Mouse (Mus musculus): ENCODE measurements around the gene Kcnk10.

The Kcnk10 gene

DNA sequence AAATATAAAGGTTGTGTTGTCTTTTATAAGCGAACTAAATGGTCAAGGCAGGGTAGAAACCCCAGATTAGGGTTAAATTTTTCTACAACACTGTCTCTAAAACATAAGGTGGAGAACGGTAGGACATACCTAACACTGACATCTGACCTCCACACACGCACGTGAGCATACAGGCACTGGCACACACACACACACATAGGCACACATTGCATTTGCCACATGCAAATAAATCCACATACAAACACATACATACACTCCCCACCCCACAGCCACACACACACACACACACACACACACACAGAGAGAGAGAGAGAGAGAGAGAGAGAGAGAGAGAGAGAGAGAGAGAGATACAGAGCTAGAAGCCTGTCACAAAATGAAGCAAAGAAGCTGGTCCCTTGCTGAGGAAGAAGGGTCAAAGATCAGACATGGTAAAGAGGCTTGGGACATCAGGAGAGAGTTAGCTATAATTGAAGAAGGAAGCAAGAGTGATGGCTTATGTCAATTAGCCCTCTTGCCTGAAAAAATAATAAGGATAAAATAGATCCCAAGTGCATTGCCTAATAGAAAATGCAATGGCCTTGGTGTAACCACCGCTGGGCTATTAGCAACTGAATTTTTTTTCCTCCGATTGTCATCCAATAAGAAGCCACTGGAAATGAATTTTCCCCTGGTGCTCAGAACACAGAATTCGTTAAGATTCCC lies 58.1 kb downstream of the Kcnk10 start:
- no peak for DNase-seq (ENCODE audit: low read depth, low spot score)

DNA sequence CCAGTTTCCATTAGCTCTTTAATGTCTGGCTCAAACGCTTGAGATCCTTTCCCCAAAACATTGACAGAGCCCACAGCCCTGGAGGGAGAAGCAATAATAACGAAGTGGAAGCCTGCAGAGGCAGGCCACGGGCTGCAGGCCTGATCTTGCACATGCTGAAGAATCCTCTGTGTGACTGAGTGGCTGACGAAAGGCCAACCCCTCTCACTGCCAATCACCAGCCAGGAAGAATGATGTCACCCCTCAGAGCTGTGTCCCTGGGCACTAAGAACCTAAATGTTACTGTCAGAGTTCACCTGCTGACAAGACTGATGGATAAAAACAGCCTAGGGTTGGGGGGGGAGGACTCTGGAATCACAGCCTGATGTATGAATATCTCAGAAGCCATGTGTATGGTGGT lies 72.5 kb downstream of the Kcnk10 start:
- no peak for DNase-seq (ENCODE audit: low read depth, low spot score)

DNA sequence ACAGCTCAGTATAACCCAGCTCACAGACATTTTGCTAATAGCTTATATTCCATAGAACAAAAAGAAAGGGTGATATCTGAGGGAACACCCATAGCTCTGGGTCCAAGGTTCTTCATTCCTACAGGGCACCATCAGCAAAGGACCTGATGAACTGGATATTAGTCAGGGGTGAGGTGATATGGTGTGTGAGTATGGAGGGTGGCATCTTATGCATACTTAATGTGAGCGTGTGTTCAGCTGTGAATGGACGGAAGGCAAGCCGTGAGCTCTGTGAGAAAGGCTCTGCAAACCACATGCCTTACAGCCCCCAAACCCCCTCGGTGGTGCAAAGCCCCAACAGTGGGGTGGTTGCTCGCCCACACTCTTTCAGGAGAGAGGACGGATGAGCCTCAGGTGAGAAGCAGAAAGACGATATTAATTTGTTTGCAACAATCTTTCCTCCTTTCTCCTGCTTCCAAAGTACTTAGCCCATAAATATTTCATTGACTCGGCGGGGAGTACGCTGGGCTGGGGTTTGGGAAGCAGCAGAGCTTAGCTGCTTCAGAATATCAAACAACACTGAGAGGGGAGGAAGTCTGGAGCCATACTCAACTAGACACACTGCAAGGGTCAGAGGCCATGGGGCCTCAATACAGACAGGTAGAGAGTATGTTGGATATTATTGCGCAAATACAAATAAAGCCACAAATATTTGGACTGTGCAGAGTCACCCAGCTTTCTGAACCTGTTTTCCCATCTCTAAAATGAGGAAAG lies 76.4 kb downstream of the Kcnk10 start:
- no peak for DNase-seq (ENCODE audit: low read depth, low spot score)

DNA sequence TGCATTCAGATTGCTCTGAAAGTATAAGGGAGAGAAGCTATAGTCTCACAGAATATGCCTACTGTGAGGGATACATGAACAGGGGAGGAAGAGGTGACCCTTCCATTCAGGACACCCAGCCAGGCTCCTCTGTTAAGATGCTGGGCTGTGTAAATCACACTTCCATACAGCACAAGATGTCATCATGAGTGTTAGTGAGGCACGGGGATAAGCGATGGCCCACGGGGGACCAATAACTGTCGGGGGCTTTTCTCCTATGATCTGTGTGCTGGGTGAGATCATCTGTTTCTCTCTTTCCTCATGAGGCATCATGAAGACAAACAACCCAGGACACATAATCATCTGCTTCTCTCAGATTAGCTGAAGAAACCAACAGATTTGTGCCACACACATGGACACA lies 77.1 kb downstream of the Kcnk10 start:
- no peak for DNase-seq (ENCODE audit: low read depth, low spot score)

DNA sequence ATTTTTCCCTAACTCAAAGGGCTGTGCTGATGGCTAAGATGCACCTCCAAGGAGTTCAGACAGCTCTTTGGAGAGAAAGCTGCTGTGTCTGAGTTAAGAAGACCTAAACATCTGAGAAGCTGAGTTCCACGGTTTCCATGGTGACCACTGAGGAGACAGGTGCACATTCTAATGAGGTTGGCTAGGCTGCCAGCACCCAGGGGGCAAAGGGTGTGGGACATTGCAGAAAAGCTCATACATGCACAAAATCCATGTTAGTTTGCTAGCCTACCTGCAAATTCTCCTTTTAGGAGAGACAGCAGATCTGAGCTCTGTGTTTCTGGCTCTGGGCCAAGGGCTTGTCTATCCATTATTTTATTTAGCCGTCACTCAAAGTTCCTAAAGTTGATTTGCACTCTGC lies 96.7 kb downstream of the Kcnk10 start:
- DNase-seq (ENCODE audit: low read depth, low spot score), result peak; percentile 17

DNA sequence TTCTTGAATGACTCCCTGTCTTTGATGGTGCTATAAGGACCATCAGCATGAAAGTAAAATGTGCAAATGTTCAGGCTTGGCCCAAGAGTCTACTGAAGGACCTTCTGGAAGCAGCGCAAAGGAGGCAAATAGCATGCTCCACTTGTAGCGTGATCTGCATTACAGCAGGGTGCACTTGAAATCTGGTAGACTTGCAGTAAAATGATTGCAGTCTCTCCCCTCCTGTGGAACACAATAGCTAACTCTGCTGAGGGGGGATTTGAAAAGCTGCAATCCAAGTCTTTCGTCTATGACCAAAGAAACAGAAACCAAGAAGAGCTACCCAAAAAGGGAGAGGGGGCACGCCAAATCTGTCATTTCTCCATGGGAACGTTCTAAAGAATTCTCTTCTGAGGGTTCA lies 97.1 kb downstream of the Kcnk10 start:
- no peak for DNase-seq (ENCODE audit: low read depth, low spot score)

DNA sequence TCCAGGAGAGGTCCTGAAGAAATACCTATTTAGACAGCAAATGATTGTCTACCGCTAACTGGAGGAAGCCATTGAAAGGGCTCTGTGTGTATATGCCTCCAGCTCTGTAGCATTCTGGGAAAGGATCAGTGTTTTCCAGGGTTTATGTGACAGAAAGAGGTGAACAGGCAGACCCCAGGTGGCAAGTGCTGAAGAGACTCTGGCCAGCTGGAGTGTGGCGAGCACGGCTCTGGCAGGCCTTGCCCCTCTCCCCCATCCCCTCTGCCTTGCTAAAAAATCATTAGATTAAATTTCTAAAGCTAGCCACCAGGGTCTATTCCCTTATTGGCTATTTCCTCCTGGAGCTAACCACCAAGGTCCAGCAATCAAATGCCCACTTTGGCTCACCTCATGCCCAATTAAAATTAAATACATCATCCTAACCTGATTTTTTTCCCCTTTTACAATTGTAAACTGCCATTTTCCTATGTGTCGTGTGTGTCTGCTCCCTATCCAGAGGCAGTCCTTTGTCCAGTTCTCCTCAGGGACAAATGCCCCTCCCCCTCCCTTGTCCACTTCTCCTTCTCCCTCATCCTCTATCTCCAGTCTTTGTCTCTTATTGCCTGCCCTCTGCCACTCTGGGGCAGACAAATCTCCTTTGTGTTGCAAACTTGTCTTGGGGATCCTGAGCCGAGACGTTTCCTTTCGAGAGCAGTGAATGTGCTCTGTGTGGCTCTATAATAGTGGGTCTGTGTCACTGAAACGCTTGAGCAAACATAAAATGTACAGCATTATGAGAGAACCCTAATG lies 100.2 kb downstream of the Kcnk10 start:
- DNase-seq (ENCODE audit: low read depth, low spot score), result no peak

DNA sequence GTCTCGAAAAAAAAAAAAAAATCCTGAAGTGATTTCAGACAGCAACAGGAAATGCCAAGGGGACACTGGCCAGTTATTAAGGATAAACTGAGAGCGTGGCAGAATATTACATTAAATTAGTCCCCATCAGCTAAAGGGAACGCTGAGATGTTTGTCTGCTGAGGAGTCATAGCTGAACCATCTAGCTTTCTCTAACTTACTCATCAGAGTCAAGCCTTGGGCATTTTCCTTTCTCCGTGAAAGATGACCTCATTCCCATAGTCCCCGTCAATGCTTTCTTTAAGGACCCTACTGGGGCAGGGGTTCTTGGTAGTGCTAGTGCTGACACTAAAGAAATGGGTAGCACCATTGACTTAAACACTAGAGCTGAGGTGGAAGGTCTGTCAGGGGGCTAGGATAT lies 106.9 kb downstream of the Kcnk10 start:
- DNase-seq (ENCODE audit: low read depth, low spot score), result no peak

DNA sequence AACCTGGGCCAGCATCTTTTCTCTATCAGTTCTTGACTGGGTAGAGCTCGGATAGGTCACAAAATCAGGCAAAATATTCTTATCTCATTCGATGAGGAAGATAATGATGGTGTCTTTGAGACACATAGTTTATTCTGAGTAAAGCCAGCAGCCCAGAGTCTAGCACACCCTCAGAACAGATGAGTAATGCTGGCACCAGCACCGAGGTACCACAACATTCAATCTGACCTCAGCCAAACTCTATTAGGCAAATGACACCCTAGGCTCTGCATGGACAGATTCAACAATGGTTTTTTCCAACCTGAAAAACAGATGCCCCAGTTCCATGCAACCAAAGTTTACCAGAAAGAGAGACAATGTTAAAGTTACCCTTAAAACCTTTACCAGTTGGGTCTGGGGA lies 108.0 kb downstream of the Kcnk10 start:
- DNase-seq (ENCODE audit: low read depth, low spot score), result no peak

DNA sequence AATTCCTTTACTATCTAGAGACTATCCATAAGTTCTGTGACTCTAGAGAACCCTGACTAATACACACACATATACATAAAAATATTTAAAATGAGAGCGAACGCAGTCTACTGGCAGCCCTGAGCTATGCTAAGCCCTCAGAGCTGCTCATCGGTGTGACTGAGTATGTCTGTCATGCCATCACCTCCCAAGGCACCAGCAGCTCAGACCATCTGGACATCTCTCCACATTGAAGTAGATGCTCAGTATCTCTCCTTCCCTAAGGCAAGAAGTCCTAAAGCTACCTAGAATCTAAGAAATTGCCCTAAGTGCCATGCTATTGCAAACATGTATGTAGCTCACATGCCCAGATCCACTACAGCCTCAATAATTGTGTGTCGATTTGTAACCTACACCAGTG lies 110.3 kb downstream of the Kcnk10 start:
- DNase-seq (ENCODE audit: low read depth, low spot score), result no peak

DNA sequence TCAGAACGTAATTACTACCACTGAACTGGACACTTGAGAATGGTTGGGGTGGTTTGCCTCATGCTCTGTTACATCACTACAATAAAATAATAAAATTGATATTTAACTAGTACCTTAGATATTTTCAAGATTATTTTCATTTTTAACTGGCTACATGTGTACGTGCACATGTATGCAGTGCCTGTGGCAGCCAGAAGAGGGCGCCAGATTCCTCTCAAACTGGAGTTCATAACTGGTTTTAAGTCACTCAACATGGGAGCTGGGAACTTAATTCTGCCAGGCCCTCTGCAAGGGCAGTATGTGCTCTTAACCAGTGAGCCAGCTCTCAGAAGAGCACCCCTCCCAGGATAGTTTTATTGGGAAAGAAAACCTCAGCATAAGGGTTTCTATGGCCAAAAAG lies 118.2 kb downstream of the Kcnk10 start:
- DNase-seq (ENCODE audit: low read depth, low spot score), result peak; percentile 51

DNA sequence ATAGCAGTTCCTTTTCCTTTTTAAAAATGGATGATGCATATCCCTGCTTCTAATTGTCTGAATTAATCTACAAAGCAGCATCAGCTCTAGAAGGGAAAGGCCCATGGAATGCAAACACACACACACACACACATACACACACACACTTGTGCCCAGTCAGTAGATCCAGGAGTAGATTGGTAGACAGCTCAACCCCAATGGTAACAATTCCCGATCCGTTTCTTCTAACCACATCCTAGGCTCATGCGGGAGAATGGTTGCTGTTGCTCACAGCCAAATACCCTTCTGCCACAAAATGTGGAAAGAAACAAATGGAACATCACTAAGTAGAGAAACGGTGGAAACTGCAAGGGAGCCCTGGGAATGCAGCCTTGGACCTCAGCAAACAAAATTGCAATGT lies 119.2 kb downstream of the Kcnk10 start:
- DNase-seq (ENCODE audit: low read depth, low spot score), result no peak

DNA sequence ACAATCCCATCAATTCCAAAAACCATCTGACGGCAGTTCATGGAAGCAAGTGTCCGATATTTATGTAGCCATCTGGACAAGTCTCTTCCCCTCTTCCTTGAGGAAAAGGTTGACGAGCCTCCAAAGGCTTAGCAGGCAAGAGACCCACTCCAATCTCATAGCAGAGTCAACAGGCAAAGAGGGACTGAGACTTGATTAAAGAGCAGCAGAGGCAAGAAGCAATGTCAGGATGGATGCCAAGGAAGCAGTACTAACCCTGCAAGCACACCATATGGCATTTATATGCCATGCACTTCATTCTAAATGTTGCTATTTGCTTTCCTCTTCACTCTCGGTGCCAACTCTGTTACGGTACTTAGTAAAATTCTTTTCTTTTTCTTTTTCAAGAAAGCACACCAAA lies 119.6 kb downstream of the Kcnk10 start:
- no peak for DNase-seq (ENCODE audit: low read depth, low spot score)

DNA sequence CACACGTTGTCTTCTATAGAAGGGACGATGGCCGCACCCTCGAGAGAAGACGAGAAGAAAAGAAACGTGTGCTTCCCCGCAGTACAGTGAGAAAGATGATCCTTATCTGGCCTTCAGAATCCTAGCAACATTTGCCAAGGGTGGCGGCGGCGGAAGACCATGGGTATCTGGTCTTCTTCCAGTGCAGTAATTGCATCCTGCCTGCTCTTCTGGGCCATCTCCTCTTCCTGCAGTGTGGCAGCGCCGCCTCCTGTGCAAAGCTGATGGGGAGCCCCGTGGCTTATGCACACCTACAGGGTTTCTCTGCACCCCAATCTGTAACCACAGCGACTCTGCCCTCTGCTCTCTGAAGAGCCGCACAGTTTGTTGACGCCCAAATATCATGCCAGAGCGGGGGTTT lies 124.9 kb downstream of the Kcnk10 start:
- DNase-seq (ENCODE audit: low read depth, low spot score), result no peak

DNA sequence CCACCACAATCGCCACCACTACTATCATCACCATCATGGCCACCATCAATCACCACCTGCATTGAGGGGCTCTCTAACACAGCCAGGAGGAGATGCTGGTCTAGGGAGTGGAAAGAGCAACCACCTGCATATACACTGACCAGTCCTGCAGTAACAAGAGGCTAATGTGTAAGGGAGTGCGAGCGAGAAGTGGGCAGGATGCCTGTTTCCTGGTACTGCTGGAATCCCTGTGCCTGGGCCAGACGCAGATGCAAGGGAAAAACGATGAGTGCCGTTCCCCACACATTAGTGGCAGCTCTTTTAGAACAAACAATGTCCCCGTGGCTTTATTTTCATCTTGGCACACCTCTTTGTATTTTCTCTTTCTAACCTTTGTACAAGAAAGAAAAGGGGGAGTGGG lies 125.5 kb downstream of the Kcnk10 start:
- DNase-seq (ENCODE audit: low read depth, low spot score), result no peak

DNA sequence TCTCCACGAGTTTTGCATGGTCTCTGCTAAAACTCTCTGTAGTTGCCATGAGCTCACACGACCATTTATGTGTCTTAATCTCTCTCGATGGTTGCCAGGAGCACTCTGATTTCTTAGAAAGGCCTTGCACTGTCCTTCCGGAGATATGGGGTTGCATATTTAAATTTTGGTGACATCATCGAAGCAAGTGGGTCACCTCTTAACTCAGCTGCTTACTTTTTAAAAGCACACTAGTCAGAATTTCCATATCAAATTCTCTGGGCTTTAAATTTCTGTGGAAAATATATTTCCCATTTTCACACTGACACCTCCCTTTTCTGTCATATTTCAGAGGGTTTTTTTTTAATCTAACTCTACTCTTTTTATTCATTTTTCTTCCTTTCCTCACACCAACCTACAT lies 132.5 kb downstream of the Kcnk10 start:
- DNase-seq (ENCODE audit: low read depth, low spot score), result no peak

DNA sequence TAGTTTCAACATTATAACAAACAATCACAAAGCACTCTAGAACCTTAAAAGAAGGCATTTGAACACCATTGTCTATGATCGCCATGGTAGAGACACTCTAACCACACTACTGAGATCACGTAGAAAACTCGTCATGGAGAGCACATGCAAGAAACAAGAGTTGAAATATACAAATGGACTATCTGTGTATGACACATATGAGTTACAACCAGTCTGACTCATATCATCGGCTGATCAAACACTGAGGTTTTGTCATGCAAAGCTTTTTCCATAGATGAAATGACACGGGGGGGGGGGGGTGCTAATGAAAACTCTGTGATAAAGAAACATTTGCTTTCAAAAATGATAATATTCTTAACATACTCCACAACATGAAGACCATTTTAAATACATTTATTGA lies 133.2 kb downstream of the Kcnk10 start:
- DNase-seq (ENCODE audit: low read depth, low spot score), result no peak

DNA sequence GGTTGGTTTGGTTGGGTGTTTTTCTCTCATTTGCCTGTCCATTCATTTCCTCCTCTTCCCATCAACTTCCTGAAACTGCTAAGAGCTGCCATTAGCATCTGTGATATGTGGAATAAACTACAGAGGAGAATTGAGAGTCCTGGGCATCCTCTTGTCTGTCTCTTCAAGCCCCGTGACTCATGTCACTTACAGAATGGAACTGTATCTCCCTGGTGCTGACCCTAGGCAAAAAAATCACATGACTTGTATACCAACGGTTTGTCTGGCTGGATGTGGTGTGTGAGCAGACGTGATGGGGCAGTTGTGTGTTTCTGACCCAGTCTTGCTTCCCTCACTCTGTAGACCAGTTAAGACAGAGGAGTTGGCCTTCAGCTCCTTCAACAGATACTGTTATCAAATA lies 134.4 kb downstream of the Kcnk10 start:
- DNase-seq (ENCODE audit: low read depth, low spot score), result no peak

DNA sequence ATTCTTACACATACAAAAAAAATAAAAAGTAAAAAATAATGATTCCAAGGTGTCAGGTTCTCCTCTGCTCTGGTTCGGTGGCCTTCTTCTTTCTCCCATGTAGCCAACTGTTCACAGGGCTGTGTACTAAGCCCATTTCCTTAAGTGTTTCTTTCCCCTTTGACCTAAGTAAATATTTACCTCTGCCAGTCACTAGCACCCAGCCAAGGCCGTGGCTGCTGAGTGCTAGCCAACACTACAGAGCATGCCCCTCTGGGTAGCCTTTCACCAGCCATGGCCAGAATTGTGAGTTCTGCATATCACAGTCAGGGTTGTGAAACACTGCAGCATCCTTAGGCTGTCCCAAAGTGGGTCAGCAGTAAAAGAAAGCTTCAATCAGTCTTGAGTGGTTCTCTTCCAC lies 140.0 kb downstream of the Kcnk10 start:
- DNase-seq (ENCODE audit: low read depth, low spot score), result no peak

DNA sequence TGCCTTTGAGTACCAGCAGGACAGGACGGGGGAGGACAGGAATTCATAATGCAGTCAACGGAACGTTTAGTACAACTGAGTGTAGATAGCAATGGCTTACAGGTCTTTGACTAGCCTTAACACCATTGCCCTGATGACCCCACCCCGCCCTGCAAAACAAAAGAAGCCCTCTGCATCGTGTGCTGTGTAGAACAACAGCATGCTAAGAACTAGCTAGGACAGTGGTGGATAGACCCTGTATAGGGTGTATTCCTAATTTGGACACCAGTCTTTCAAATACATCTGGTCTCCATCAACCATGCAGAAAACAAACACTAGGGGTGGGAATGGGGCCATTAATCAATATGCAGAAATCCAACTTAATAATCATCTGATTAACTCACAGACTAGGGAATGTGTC lies 147.4 kb downstream of the Kcnk10 start:
- no peak for DNase-seq (ENCODE audit: low read depth, low spot score)

DNA sequence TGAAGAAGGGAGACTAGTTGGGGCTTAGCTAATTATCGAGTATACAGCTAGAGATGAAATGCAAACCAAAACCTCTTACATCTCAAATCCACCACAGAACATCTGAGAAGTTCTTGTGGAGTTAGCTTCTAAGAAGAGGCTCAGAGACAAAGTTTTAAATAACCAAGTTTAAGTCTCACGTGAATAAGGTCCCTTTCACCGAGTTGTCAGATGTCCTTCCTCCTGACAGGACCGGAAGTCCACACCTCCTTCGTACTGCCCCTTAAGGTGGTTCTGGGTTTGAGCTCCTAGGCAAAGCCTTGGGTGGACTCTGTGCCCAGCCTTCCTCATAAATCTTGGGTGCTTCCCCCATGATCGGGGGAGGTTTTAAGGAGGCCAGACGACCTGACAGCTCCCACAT lies 156.8 kb downstream of the Kcnk10 start:
- no peak for DNase-seq (ENCODE audit: low read depth, low spot score)

DNA sequence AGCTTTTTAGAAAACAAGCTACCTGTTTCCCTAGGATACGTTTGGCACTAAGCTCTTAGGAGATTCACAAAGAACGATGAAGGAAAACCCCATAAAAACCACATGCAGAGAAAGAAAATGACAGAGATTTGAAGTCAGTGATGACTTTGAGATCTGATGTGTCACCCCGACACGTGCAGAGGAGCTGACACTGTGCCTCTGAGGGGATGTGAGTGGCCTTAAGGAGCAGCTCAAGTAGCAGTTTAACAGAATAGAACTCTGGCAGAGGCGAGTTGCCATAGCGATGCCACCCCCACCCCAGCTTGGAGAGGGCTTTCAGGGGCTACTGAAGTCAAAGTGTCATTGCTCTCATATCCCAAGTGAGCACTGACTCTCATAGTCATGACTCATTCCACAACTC lies 158.3 kb downstream of the Kcnk10 start:
- DNase-seq (ENCODE audit: low read depth, low spot score), result no peak

DNA sequence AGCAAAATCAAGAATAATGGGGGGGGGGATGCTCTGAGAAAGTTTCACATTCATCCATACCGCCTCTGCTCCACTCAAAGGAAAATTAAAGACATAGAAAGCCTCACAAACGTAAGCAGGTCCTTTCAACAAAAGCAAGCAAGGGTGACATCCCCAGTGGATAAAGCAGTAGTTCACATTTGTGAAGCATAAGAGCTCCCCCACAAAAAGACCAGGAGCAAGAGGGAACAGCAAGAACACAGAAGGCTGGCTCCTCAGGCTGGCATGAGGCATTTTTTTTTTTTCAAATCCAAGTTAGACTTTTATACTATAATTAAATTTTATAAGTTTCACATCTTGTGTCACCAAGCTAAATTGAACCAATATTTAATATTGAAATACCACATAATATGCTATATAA lies 168.5 kb downstream of the Kcnk10 start:
- DNase-seq (ENCODE audit: low read depth, low spot score), result no peak

Data from R1 (cell line).